Mouse (Mus musculus): ENCODE results near the gene Il34.

DNA sequence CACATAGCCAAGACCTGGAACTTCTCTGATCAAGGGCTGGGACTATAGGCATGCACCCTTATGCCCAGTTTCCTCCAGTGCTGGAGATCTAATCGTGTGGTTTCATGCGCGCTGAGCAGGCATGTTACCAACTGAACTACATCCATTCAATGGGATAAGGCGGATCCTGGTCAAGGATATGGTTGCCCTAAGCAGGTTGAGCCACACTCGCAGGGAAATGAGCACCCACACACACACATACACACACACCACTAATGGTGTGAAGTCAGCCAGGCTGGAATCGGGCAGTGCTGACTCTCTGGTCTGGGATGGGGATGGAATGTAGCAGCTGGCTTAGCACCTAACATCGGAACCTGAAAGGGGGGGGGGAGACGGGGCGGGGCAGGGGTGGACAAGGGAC lies 11.8 kb downstream of the Il34 start:
- no peak for TF ChIP-seq CTCF (IDR thresholded peaks at IDR 0.05; ENCODE audit: insufficient read depth, low read depth, low read length)
- TF ChIP-seq POLR2A (IDR thresholded peaks at IDR 0.05; ENCODE audit: insufficient read depth, low read depth, low read length), result no peak

Data from olfactory bulb, adult 2 months (tissue).